Mouse (Mus musculus): ENCODE results near the gene Psmd1.

- TF ChIP-seq CTCF (conservative IDR thresholded peaks at IDR 0.05; ENCODE audit: low read length) (no peak), NANOG (IDR thresholded peaks at IDR 0.05; ENCODE audit: borderline replicate concordance, low read length) (no peak), POU5F1 (IDR thresholded peaks at IDR 0.05; ENCODE audit: borderline replicate concordance, low read length) (no peak)
Measured at GRCm38 (mm10) chr1:86045848-86046805, 18.1 kb upstream of the Psmd1 start, which contains the start of gene 2810459M11Rik.

Data from E14TG2a.4 (cell line).